Mouse (Mus musculus) hindbrain, embryonic 11.5 days (tissue): ENCODE data around the gene 1700013F07Rik. TPM values are rescaled to one million over a fixed set of nuclear protein-coding genes. Genes with fewer than 3 reads are reported as not detected.

Experiments used
- ATAC-seq: fragments of 200-750 bp; cut with Nextera tagmentation; 2 replicates; pipeline ENCODE4 v1.8.0; 2017; ENCODE audit warnings: mild to moderate bottlenecking, moderate TSS enrichment, moderate library complexity; ENCODE audit not compliant: low FRiP score
- DNase-seq: peaks from one replicate; pipeline ENCODE4 v3.0.0-alpha.2; 2015; ENCODE audit warnings: low spot score
- H3K27ac ChIP-seq: fragments of 300-500 bp; sonication (generic); 2 replicates; pipeline ENCODE4 v1.5.1; 2014; ENCODE audit warnings: mild to moderate bottlenecking, low read depth, low read length
- H3K27me3 ChIP-seq: fragments of 300-500 bp; sonication (generic); 2 replicates; pipeline ENCODE4 v1.6.1; 2014; ENCODE audit warnings: mild to moderate bottlenecking, low read length, moderate library complexity, mixed read lengths; ENCODE audit not compliant: control insufficient read depth, insufficient read depth
- H3K36me3 ChIP-seq: fragments of 300-500 bp; sonication (generic); 2 replicates; pipeline ENCODE4 v1.6.1; 2014; ENCODE audit warnings: mild to moderate bottlenecking, low read length, moderate library complexity, mixed read lengths; ENCODE audit not compliant: control insufficient read depth, insufficient read depth
- H3K4me1 ChIP-seq: fragments of 300-500 bp; sonication (generic); replicated peaks from 2 replicates; pipeline ENCODE4 v1.6.1; 2014; ENCODE audit warnings: low read length, mixed read lengths; ENCODE audit not compliant: control insufficient read depth, insufficient read depth
- H3K4me2 ChIP-seq: fragments of 300-500 bp; sonication (generic); replicated peaks from 2 replicates; pipeline ENCODE4 v1.6.1; 2014; ENCODE audit warnings: mild to moderate bottlenecking, low read depth, low read length
- H3K4me3 ChIP-seq: fragments of 300-500 bp; sonication (generic); 2 replicates; pipeline ENCODE4 v1.5.1; 2014; ENCODE audit warnings: low read depth, low read length
- H3K9ac ChIP-seq: fragments of 300-500 bp; sonication (generic); 2 replicates; pipeline ENCODE4 v1.6.1; 2014; ENCODE audit warnings: low read depth, low read length
- H3K9me3 ChIP-seq: fragments of 300-500 bp; sonication (generic); 2 replicates; pipeline ENCODE4 v1.6.1; 2016; ENCODE audit warnings: low read length; ENCODE audit not compliant: control insufficient read depth
- WGBS: fragments of 180-500 bp; shearing (Covaris S2); extraction: QIAGEN DNeasy Blood & Tissue Kit; methylation state at CpG from one replicate; pipeline ENCODE4 v1.1.7; 2014; 5-methylcytosine and 5-hydroxymethylcytosine counted together
- polyA plus RNA-seq: library from polyadenylated mRNA; unstranded; fragments of >200 nt; fragmentation: Nextera tagmentation; extraction: Ambion mirVana; gene quantifications from 2 replicates; pipeline ENCODE4 v1.2.1, GENCODE M21; 2014

Gene 1700013F07Rik
- polyA plus RNA-seq, 1 experiment from 2014 or later = 0.68 TPM

- Histone ChIP-seq H3K4me2 (peak overlapping the region; percentile 60), H3K4me1 (0 out of 2 replicates have a peak, but pooled peaks cover 2% of the 10 kb centered on the region), H3K27me3 (peaks cover 7% of the 10 kb centered on the region; the same call in 1 of the 2 replicates), H3K27ac (no peak overlapping the region), H3K4me3 (peak overlapping the region; percentile 35), H3K9ac (peak overlapping the region; percentile 35; the same call in 1 of the 2 replicates), H3K9me3 (no peaks in the 10 kb centered on the region), H3K36me3 (no peaks in the 10 kb centered on the region)
- no peak for ATAC-seq
- WGBS = 9% methylated on average over 15 of the region's 15 CpGs
- DNase-seq = no peak
Measured at GRCm38 (mm10) chr3:108535896-108536516, 2.1 kb downstream of the 1700013F07Rik start.

GRCm38 (mm10) chr3:108536517-108537260, 2.7 kb downstream of the 1700013F07Rik start, which contains the start of gene 5330417C22Rik:
5330417C22Rik (minus strand) TSS chr3:108536536.
- Histone ChIP-seq H3K4me2 (peak within 1 kb of the TSS; percentile 60), H3K4me1 (0 out of 2 replicates have a peak, but pooled peaks cover 2% of the 10 kb centered on the region), H3K27me3 (peaks cover 7% of the 10 kb centered on the region; the same call in 1 of the 2 replicates), H3K36me3 (no peaks in the 10 kb centered on the region), H3K9me3 (no peaks in the 10 kb centered on the region), H3K4me3 (peak within 1 kb of the TSS; percentile 35), H3K9ac (peak within 1 kb of the TSS; percentile 35; the same call in 1 of the 2 replicates), H3K27ac (no peak within 1 kb of the TSS)
- DNase-seq (peak; percentile 67), ATAC-seq (peak; percentile 85)
- 3% methylated on average over 35 of the region's 35 CpGs for WGBS

- 5% methylated on average over 17 of the region's 17 CpGs for WGBS
- H3K36me3 ChIP-seq = no peaks in the 10 kb centered on the region
- H3K9ac ChIP-seq = no peak overlapping the region
- no peak overlapping the region for H3K27ac ChIP-seq
- no peaks in the 10 kb centered on the region for H3K9me3 ChIP-seq
- H3K4me2 ChIP-seq = peak overlapping the region; percentile 38
- no peak overlapping the region for H3K4me3 ChIP-seq
- ATAC-seq (peak; percentile 75; the same call in 1 of the 2 replicates), DNase-seq (peak; percentile 91)
- H3K4me1 ChIP-seq = 0 out of 2 replicates have a peak, but pooled peaks cover 2% of the 10 kb centered on the region
- H3K27me3 ChIP-seq = peaks cover 7% of the 10 kb centered on the region; the same call in 1 of the 2 replicates
Measured at GRCm38 (mm10) chr3:108537303-108537702, 3.4 kb downstream of the 1700013F07Rik start.

- Histone ChIP-seq H3K4me1 (0 out of 2 replicates have a peak, but pooled peaks cover 2% of the 10 kb centered on the region), H3K4me2 (no peak overlapping the region), H3K36me3 (no peaks in the 10 kb centered on the region), H3K4me3 (no peak overlapping the region), H3K9me3 (no peaks in the 10 kb centered on the region), H3K9ac (no peak overlapping the region), H3K27ac (no peak overlapping the region), H3K27me3 (no peaks in the 10 kb centered on the region)
- WGBS = 87% methylated on average over 11 of the region's 11 CpGs
- ATAC-seq (no peak), DNase-seq (no peak)
Measured at GRCm38 (mm10) chr3:108542299-108542698, 8.3 kb downstream of the 1700013F07Rik start.

- Histone ChIP-seq H3K36me3 (no peaks in the 10 kb centered on the region), H3K9ac (peak overlapping the region; percentile 98), H3K27me3 (no peaks in the 10 kb centered on the region), H3K4me2 (peak overlapping the region; percentile 85), H3K9me3 (no peaks in the 10 kb centered on the region), H3K27ac (peak overlapping the region; percentile 89), H3K4me3 (peak overlapping the region; percentile 76), H3K4me1 (no peaks in the 10 kb centered on the region)
- ATAC-seq (peak; percentile 86), DNase-seq (no peak)
- under 1% methylated on average over 41 of the region's 42 CpGs for WGBS
Measured at GRCm38 (mm10) chr3:108554111-108554561, 20.2 kb downstream of the 1700013F07Rik start.

- Histone ChIP-seq H3K4me1 (no peaks in the 10 kb centered on the region), H3K27ac (peak overlapping the region; percentile 89), H3K27me3 (no peaks in the 10 kb centered on the region), H3K36me3 (no peaks in the 10 kb centered on the region), H3K4me2 (peak overlapping the region; percentile 85), H3K4me3 (peak overlapping the region; percentile 76), H3K9ac (peak overlapping the region; percentile 98), H3K9me3 (no peaks in the 10 kb centered on the region)
- DNase-seq (peak; percentile 96), ATAC-seq (peak; percentile 95)
- WGBS = 18% methylated on average over 22 of the region's 22 CpGs
Measured at GRCm38 (mm10) chr3:108554587-108555312, 20.8 kb downstream of the 1700013F07Rik start.

- H3K27ac ChIP-seq = no peak overlapping the region
- 94% methylated on average over 4 of the region's 4 CpGs for WGBS
- H3K36me3 ChIP-seq = no peaks in the 10 kb centered on the region
- H3K9ac ChIP-seq = no peak overlapping the region
- H3K27me3 ChIP-seq = no peaks in the 10 kb centered on the region
- no peak overlapping the region for H3K4me2 ChIP-seq
- no peaks in the 10 kb centered on the region for H3K4me1 ChIP-seq
- no peak for ATAC-seq
- no peak overlapping the region for H3K4me3 ChIP-seq
- DNase-seq = no peak
- H3K9me3 ChIP-seq = no peaks in the 10 kb centered on the region
Measured at GRCm38 (mm10) chr3:108557888-108558287, 23.9 kb downstream of the 1700013F07Rik start.

GRCm38 (mm10) chr3:108562133-108562730, 28.3 kb downstream of the 1700013F07Rik start, which contains the start of gene Tmem167b:
Tmem167b (minus strand) TSS chr3:108562466.
- peak within 1 kb of the TSS; percentile 82 for H3K9ac ChIP-seq
- DNase-seq = peak; percentile 99
- H3K27ac ChIP-seq = peak within 1 kb of the TSS; percentile 86
- peak within 1 kb of the TSS; percentile 59 for H3K4me2 ChIP-seq
- WGBS = under 1% methylated on average over 43 of the region's 45 CpGs
- no peaks in the 10 kb centered on the region for H3K9me3 ChIP-seq
- no peaks in the 10 kb centered on the region for H3K4me1 ChIP-seq
- H3K4me3 ChIP-seq = peak within 1 kb of the TSS; percentile 76
- peak; percentile 97 for ATAC-seq
- H3K27me3 ChIP-seq = no peaks in the 10 kb centered on the region
- no peaks in the 10 kb centered on the region for H3K36me3 ChIP-seq
